Mouse (Mus musculus): ENCODE results near the gene Magea1. TPM values are rescaled to one million over a fixed set of nuclear protein-coding genes. Genes with fewer than 3 reads are reported as not detected.
"Not testable (repeated sequence)": the region's sequence is repeated elsewhere in the genome, so short reads cannot be mapped to it uniquely, and the experiment has no call there.

Gene Magea1
- polyA plus RNA-seq (2014; fragmentation: Nextera tagmentation; extraction: Ambion mirVana): not detected in 2 replicates

DNA sequence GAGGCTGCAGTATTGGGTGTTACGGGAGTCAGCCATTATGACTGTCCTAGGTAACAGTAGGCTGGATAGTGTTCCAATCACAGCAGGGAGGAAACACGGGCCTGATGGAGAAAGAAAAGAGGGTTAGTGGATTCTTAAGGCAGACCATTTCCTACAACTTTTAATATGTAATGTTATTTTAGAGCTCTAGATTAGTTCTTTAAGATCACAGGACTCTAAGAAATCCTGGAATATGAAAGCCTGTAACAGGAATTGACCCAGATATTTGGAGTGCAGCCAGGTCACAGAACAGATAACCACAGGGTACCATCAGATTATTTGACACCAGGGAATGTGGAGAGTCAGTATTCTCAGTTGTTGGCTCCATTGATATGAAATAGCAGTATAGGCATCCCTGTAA is at the start of gene Magea1:
Gene Magea1 (minus strand): TSS at position 101 of the 400 bp plus-strand sequence.
- H3K36me3 ChIP-seq (ENCODE audit: control insufficient read depth, insufficient read depth, low read length); H3K4me3 ChIP-seq (ENCODE audit: low read depth, low read length); H3K27me3 ChIP-seq (replicated peaks; ENCODE audit: control insufficient read depth, insufficient read depth, low read length); H3K4me2 ChIP-seq (ENCODE audit: low read depth, low read length); DNase-seq (ENCODE audit: low spot score); H3K27ac ChIP-seq (replicated peaks; ENCODE audit: low read depth, low read length); H3K9me3 ChIP-seq (ENCODE audit: control insufficient read depth, low read length); H3K4me1 ChIP-seq (ENCODE audit: control insufficient read depth, insufficient read depth, low read length); H3K9ac ChIP-seq (ENCODE audit: low read depth, low read length); ATAC-seq (ENCODE audit: low read depth): not testable (repeated sequence)
- WGBS: no CpG with 5 or more reads among the region's 2 CpGs

DNA sequence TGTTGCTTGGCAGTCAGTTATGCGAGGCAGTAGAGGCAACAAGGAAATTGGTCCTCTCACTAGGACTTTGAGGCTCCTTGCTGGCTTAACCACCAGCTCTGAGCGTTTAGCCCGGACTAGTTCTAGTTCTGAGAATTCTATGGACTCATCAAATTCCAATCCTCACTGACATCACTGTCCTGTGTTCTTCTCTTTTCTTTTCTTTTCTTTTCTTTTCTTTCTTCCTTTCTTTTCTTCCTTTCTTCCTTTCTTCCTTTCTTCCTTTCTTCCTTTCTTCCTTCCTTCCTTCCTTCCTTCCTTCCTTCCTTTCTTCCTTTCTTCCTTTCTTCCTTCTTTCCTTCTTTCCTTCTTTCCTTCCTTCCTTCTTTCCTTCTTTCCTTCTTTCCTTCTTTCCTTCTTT is 38.7 kb upstream of the Magea1 start, which contains the start of gene Cldn34b2:
Gene Cldn34b2 (minus strand): TSS at position 101 of the 400 bp plus-strand sequence.
- 83% methylated on average over 3 of the region's 3 CpGs for WGBS
- DNase-seq (ENCODE audit: low spot score): not testable (repeated sequence)

DNA sequence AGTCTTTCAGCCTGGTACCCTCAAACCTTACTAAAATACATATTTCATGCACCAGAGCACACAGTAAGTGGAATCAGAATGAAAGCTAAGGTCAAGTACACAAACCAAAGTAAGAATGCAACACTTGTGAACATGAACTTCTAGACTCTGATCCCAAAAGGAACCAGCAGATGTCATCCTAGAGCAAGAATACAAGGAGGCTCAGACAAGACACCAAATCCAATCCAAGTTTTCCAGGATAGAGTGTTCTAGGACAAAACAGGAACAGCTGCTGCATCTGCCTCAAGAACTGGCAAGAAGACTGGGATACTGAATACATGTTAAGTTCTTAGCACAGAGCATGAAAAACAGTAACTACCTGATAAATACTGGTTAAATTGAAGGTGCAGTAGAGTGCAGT is 8.4 kb upstream of the Magea1 start:
- no peak overlapping the region for H3K4me2 ChIP-seq (ENCODE audit: low read depth, low read length)
- no peaks in the 10 kb centered on the region for H3K36me3 ChIP-seq (ENCODE audit: control insufficient read depth, insufficient read depth, low read length)
- H3K9me3 ChIP-seq (ENCODE audit: control insufficient read depth, low read length): no peaks in the 10 kb centered on the region
- DNase-seq (ENCODE audit: low spot score) (peak; percentile 12), ATAC-seq (ENCODE audit: low read depth) (no peak)
- no peak overlapping the region for H3K27ac ChIP-seq (replicated peaks; ENCODE audit: low read depth, low read length)
- H3K4me1 ChIP-seq (ENCODE audit: control insufficient read depth, insufficient read depth, low read length): no peaks in the 10 kb centered on the region
- H3K27me3 ChIP-seq (replicated peaks; ENCODE audit: control insufficient read depth, insufficient read depth, low read length): no peaks in the 10 kb centered on the region
- H3K4me3 ChIP-seq (ENCODE audit: low read depth, low read length): no peak overlapping the region
- no peak overlapping the region for H3K9ac ChIP-seq (ENCODE audit: low read depth, low read length)

More for the DNA sequence above, 38.7 kb upstream of the Magea1 start, which contains the start of gene Cldn34b2:
- not testable (repeated sequence) for H3K4me2 ChIP-seq (ENCODE audit: low read depth, low read length); H3K4me3 ChIP-seq (ENCODE audit: low read depth, low read length); H3K9me3 ChIP-seq (ENCODE audit: control insufficient read depth, low read length); H3K4me1 ChIP-seq (ENCODE audit: control insufficient read depth, insufficient read depth, low read length); H3K36me3 ChIP-seq (ENCODE audit: control insufficient read depth, insufficient read depth, low read length); H3K9ac ChIP-seq (ENCODE audit: low read depth, low read length); H3K27ac ChIP-seq (replicated peaks; ENCODE audit: low read depth, low read length); H3K27me3 ChIP-seq (replicated peaks; ENCODE audit: control insufficient read depth, insufficient read depth, low read length); ATAC-seq (ENCODE audit: low read depth)

DNA sequence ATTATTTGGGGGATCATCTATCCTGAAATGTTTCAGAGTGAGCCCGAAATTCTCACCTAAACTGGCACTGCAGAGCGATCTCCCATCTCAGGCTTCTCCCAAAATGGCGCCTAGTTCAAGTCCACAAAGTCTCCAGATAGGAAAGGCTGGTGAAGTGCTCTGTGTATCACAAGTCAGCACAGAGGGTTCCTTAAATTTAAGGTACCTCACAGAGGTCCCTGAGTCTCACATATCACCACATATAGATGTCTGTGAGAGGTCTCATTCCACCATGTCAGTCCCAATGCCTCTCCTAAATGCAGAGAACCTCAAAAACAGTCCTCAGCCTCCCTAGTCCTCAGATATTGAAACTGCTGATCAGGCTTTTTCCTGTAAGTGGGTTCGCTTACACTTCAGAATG is 4.0 kb upstream of the Magea1 start, which contains the start of gene Magea2:
Gene Magea2 (minus strand): TSS at position 101 of the 400 bp plus-strand sequence.
- DNase-seq (ENCODE audit: low spot score); H3K27ac ChIP-seq (replicated peaks; ENCODE audit: low read depth, low read length); H3K4me3 ChIP-seq (ENCODE audit: low read depth, low read length); H3K9ac ChIP-seq (ENCODE audit: low read depth, low read length); H3K27me3 ChIP-seq (replicated peaks; ENCODE audit: control insufficient read depth, insufficient read depth, low read length); H3K4me1 ChIP-seq (ENCODE audit: control insufficient read depth, insufficient read depth, low read length); H3K9me3 ChIP-seq (ENCODE audit: control insufficient read depth, low read length); H3K36me3 ChIP-seq (ENCODE audit: control insufficient read depth, insufficient read depth, low read length); ATAC-seq (ENCODE audit: low read depth); H3K4me2 ChIP-seq (ENCODE audit: low read depth, low read length): not testable (repeated sequence)
- WGBS: 83% methylated on average over 2 of the region's 4 CpGs

DNA sequence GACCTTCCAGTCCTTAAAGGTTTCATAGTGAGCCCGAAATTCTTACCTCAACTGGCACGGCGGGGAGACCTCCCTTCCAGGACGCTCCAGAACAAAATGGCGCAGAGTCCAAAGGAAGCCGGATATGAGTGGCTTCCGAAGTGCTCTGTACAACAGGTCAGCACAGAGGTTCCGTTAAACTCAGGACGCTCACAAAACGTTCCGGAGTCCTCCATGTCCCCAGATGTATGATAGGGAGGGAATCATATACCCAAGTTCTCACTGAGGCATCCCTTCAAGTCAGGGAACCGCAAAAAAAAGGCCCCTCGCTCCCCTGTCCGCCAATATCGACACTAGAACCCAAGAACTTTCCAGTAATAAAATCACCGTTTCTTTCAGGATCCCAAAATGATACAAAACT is 26.5 kb downstream of the Magea1 start, which contains the start of gene Magea5:
Gene Magea5 (minus strand): TSS at position 101 of the 400 bp plus-strand sequence.
- 88% methylated on average over 12 of the region's 16 CpGs for WGBS
- not testable (repeated sequence) for H3K4me3 ChIP-seq (ENCODE audit: low read depth, low read length); H3K27me3 ChIP-seq (replicated peaks; ENCODE audit: control insufficient read depth, insufficient read depth, low read length); H3K9ac ChIP-seq (ENCODE audit: low read depth, low read length); ATAC-seq (ENCODE audit: low read depth); H3K4me2 ChIP-seq (ENCODE audit: low read depth, low read length); H3K36me3 ChIP-seq (ENCODE audit: control insufficient read depth, insufficient read depth, low read length); H3K9me3 ChIP-seq (ENCODE audit: control insufficient read depth, low read length); H3K27ac ChIP-seq (replicated peaks; ENCODE audit: low read depth, low read length); DNase-seq (ENCODE audit: low spot score); H3K4me1 ChIP-seq (ENCODE audit: control insufficient read depth, insufficient read depth, low read length)

Other genes with a start within 250 kb of the Magea1 start
- gene Cldn34b1, start 199.5 kb downstream of the Magea1 start, polyA plus RNA-seq (2014; fragmentation: Nextera tagmentation; extraction: Ambion mirVana): not detected in 2 replicates
- not detected in 2 replicates for gene Magea6, start 153.8 kb downstream of the Magea1 start, polyA plus RNA-seq (2014; fragmentation: Nextera tagmentation; extraction: Ambion mirVana)
- gene Magea3, start 140.3 kb downstream of the Magea1 start, polyA plus RNA-seq (2014; fragmentation: Nextera tagmentation; extraction: Ambion mirVana): not detected in 2 replicates
- gene Magea8, start 93.9 kb downstream of the Magea1 start, polyA plus RNA-seq (2014; fragmentation: Nextera tagmentation; extraction: Ambion mirVana): not detected in 2 replicates
- gene Magea5, start 26.6 kb downstream of the Magea1 start, polyA plus RNA-seq (2014; fragmentation: Nextera tagmentation; extraction: Ambion mirVana): not detected in 2 replicates
- not detected in 2 replicates for gene Magea2, start 3.9 kb upstream of the Magea1 start, polyA plus RNA-seq (2014; fragmentation: Nextera tagmentation; extraction: Ambion mirVana)
- gene Cldn34b2, start 38.6 kb upstream of the Magea1 start, polyA plus RNA-seq (2014; fragmentation: Nextera tagmentation; extraction: Ambion mirVana): not detected in 2 replicates
- gene Sat1, start 126.7 kb upstream of the Magea1 start, polyA plus RNA-seq (2014; fragmentation: Nextera tagmentation; extraction: Ambion mirVana): 148 TPM in 2 replicates
- gene Acot9, start 172.7 kb upstream of the Magea1 start, polyA plus RNA-seq (2014; fragmentation: Nextera tagmentation; extraction: Ambion mirVana): 52.2 and 55.1 TPM in 2 replicates